Mouse (Mus musculus): Measurements from ENCODE around the gene Vmn2r39. TPM values are rescaled to one million over a fixed set of nuclear protein-coding genes. Genes with fewer than 3 reads are reported as not detected.

Gene Vmn2r39
- total RNA-seq (2023) = not detected

DNA sequence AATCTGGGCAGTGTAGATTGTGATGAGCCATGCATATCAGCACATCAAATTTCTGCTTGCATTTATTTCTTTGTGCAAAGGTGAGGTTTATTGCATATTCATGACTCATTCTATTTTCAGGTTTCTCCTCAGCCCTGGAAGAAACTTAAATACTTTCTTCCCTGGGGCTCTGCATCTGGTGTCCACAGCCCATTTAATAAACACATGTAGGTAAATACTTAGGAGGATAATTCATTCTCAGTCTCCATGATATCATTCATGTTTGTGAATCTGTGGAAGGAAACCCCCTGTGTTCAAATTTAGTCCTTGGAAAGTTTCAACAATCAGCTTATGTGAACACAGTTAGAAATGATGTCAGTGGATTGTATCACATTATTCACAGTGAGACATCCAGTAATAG lies at the start of gene Vmn2r39:
Gene Vmn2r39 (minus strand): TSS at position 101 of the 400 bp plus-strand sequence.

Other genes starting within 250 kb of the Vmn2r39 start
- gene Vmn2r40, start 99.4 kb downstream of the Vmn2r39 start, total RNA-seq (2023) = not detected
- gene Vmn2r38, start 67.1 kb upstream of the Vmn2r39 start, total RNA-seq (2023) = not detected
- not detected for gene Vmn2r37, start 192.9 kb upstream of the Vmn2r39 start, total RNA-seq (2023)

Data from CD4-positive naive resting alpha-beta T cell, adult 76 days (primary cell).